Mouse (Mus musculus) liver, embryonic 11.5 days (tissue): ENCODE results near the gene Nat8f5. TPM values are rescaled to one million over a fixed set of nuclear protein-coding genes. Genes with fewer than 3 reads are reported as not detected.
"Not testable (repeated sequence)": the region's sequence is repeated elsewhere in the genome, so short reads cannot be mapped to it uniquely, and the experiment has no call there.

Source experiments
- ATAC-seq: fragments of 200-750 bp; cut with Nextera tagmentation; replicated peaks from 2 replicates; pipeline ENCODE4 v1.8.0; 2017; ENCODE audit warnings: moderate number of reproducible peaks, mild to moderate bottlenecking, moderate TSS enrichment, moderate library complexity; ENCODE audit not compliant: low FRiP score
- DNase-seq: peaks from one replicate; pipeline ENCODE4 v3.0.0-alpha.2; 2017; ENCODE audit warnings: low spot score
- H3K27ac ChIP-seq: fragments of 300-500 bp; sonication (generic); 2 replicates; pipeline ENCODE4 v1.5.1; 2014; ENCODE audit warnings: mild to moderate bottlenecking, low read depth, low read length, control low read depth
- H3K27me3 ChIP-seq: fragments of 300-500 bp; sonication (generic); replicated peaks from 2 replicates; pipeline ENCODE4 v1.6.1; 2014; ENCODE audit warnings: low read length, mixed read lengths; ENCODE audit not compliant: control insufficient read depth, insufficient read depth
- H3K36me3 ChIP-seq: fragments of 300-500 bp; sonication (generic); 2 replicates; pipeline ENCODE4 v1.6.1; 2014; ENCODE audit warnings: mild to moderate bottlenecking, low read length, moderate library complexity, mixed read lengths; ENCODE audit not compliant: control insufficient read depth, insufficient read depth
- H3K4me1 ChIP-seq: fragments of 300-500 bp; sonication (generic); replicated peaks from 2 replicates; pipeline ENCODE4 v1.6.1; 2014; ENCODE audit warnings: low read length, mixed read lengths; ENCODE audit not compliant: control insufficient read depth, insufficient read depth
- H3K4me2 ChIP-seq: fragments of 300-500 bp; sonication (generic); 2 replicates; pipeline ENCODE4 v1.6.1; 2014; ENCODE audit warnings: mild to moderate bottlenecking, control low read depth, moderate library complexity
- H3K4me3 ChIP-seq: fragments of 300-500 bp; sonication (generic); 2 replicates; pipeline ENCODE4 v1.5.1; 2014; ENCODE audit warnings: low read depth, low read length, control low read depth
- H3K9ac ChIP-seq: fragments of 300-500 bp; sonication (generic); 2 replicates; pipeline ENCODE4 v1.6.1; 2014; ENCODE audit warnings: low read depth, low read length, control low read depth
- H3K9me3 ChIP-seq: fragments of 300-500 bp; sonication (generic); 2 replicates; pipeline ENCODE4 v1.6.1; 2016; ENCODE audit warnings: low read length, inconsistent platforms, mixed read lengths; ENCODE audit not compliant: control insufficient read depth
- WGBS: fragments of 180-500 bp; shearing (Covaris S2); extraction: QIAGEN DNeasy Blood & Tissue Kit; methylation state at CpG from one replicate; pipeline ENCODE4 v1.1.7; 2014; 5-methylcytosine and 5-hydroxymethylcytosine counted together
- polyA plus RNA-seq: library from polyadenylated mRNA; unstranded; fragments of >200 nt; fragmentation: Nextera tagmentation; extraction: Ambion mirVana; gene quantifications from 2 replicates; pipeline ENCODE4 v1.2.1, GENCODE M21; 2014

Nat8f5 gene
- polyA plus RNA-seq, 1 experiment from 2014 or later: not detected

DNA sequence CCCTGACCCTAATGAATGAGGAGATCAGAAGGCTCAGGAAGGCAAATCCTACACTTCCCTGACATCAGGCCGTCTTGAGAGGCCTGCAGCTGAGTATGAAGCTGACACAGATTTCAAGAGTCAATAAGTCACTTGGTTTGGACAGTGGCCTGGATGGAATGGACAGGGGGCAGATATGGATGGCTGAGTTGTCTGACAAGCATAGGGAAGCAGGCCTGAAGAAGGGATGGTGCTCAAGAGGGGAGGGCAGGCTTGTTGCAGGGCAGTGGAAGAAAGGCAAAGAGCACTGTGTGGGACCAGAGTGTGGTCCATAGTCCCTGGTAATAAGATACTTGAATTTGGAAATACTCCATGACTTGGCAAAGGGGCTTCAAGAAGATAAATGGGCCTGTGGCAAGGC is 8.7 kb upstream of the Nat8f5 start:
- WGBS: 54% methylated on average over 1 of the region's 1 CpGs
- no peaks in the 10 kb centered on the region for H3K27me3 ChIP-seq

GRCm38 (mm10) chr6:85825886-85826285 is 5.1 kb upstream of the Nat8f5 start:
- Histone ChIP-seq H3K27me3 (no peaks in the 10 kb centered on the region), H3K4me3 (no peak overlapping the region), H3K4me1 (no peaks in the 10 kb centered on the region), H3K36me3 (no peaks in the 10 kb centered on the region), H3K9me3 (no peaks in the 10 kb centered on the region), H3K4me2 (no peak overlapping the region), H3K9ac (no peak overlapping the region), H3K27ac (no peak overlapping the region)
- no peak for ATAC-seq
- no peak for DNase-seq
- 73% methylated on average over 2 of the region's 2 CpGs for WGBS

More for the DNA sequence above, 8.7 kb upstream of the Nat8f5 start:
- ATAC-seq: no peak
- Histone ChIP-seq H3K4me2 (no peak overlapping the region), H3K9ac (no peak overlapping the region), H3K9me3 (no peaks in the 10 kb centered on the region), H3K4me1 (no peaks in the 10 kb centered on the region), H3K36me3 (no peaks in the 10 kb centered on the region), H3K27ac (no peak overlapping the region), H3K4me3 (no peak overlapping the region)
- no peak for DNase-seq

GRCm38 (mm10) chr6:85823382-85824090 is 2.8 kb upstream of the Nat8f5 start:
- WGBS: 92% methylated on average over 1 of the region's 1 CpGs
- Histone ChIP-seq H3K4me3 (no peak overlapping the region), H3K4me1 (no peaks in the 10 kb centered on the region), H3K27me3 (no peaks in the 10 kb centered on the region), H3K9me3 (no peaks in the 10 kb centered on the region), H3K4me2 (no peak overlapping the region), H3K27ac (no peak overlapping the region), H3K9ac (no peak overlapping the region), H3K36me3 (no peaks in the 10 kb centered on the region)
- DNase-seq (no peak), ATAC-seq (no peak)

DNA sequence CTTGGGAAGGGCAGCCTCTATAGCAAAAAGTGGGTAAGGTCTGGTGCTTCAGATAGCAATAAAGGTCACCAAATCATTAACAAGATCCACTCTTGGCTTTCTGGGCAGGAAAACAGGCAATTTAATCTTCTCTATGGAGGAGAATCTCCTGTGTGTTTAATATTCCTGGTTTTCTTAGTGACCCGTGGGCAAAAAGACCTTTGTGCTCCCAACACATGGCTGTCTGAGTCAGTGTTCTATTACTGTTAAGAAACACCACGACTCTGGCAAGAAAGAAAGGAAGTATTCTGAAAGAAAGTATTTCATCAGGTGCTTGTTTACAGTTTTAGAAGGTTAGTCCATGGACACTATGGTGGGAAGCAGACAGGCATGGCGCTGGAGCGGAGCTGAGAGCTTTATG is 1.5 kb upstream of the Nat8f5 start:
- Histone ChIP-seq H3K4me3 (no peak overlapping the region), H3K27me3 (no peaks in the 10 kb centered on the region)
- 85% methylated on average over 4 of the region's 4 CpGs for WGBS

GRCm38 (mm10) chr6:85818338-85818737 is 2.4 kb downstream of the Nat8f5 start:
- H3K36me3 ChIP-seq: no peaks in the 10 kb centered on the region

More for the DNA sequence above, 1.5 kb upstream of the Nat8f5 start:
- no peak overlapping the region for H3K27ac ChIP-seq
- no peak overlapping the region for H3K9ac ChIP-seq
- H3K9me3 ChIP-seq: no peaks in the 10 kb centered on the region
- no peaks in the 10 kb centered on the region for H3K4me1 ChIP-seq
- DNase-seq (no peak), ATAC-seq (no peak)
- H3K36me3 ChIP-seq: no peaks in the 10 kb centered on the region
- no peak overlapping the region for H3K4me2 ChIP-seq

DNA sequence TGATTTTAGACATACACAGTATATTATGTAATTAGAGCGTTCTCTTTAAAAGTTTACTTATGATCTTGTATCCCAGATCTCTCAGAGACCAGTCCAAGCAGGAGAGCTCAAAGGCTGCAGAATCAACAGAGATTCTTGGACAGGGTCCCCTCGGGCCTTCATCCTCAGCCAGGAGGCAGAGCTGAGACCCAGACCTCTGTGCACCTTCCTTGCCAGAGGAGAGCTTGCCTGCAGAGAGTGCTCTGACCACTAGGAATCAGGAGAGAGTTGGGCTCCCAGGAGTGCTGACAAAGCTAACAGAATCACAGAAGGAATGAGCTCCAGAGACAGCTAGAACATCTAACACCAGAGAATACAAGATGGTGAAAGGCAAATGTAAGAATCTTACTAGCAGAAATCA is 7.4 kb downstream of the Nat8f5 start:
- Histone ChIP-seq H3K9me3 (no peaks in the 10 kb centered on the region), H3K9ac (no peak overlapping the region), H3K4me3 (no peak overlapping the region), H3K4me1 (no peaks in the 10 kb centered on the region), H3K27me3 (no peaks in the 10 kb centered on the region), H3K4me2 (no peak overlapping the region), H3K36me3 (no peaks in the 10 kb centered on the region), H3K27ac (no peak overlapping the region)
- DNase-seq (no peak), ATAC-seq (no peak)
- 64% methylated on average over 2 of the region's 2 CpGs for WGBS

More at GRCm38 (mm10) chr6:85818338-85818737, 2.4 kb downstream of the Nat8f5 start:
- Histone ChIP-seq H3K9me3 (no peaks in the 10 kb centered on the region), H3K27ac (no peak overlapping the region), H3K4me3 (no peak overlapping the region), H3K27me3 (no peaks in the 10 kb centered on the region), H3K9ac (no peak overlapping the region), H3K4me1 (no peaks in the 10 kb centered on the region), H3K4me2 (no peak overlapping the region)
- DNase-seq (no peak), ATAC-seq (no peak)
- WGBS: 40% methylated on average over 1 of the region's 1 CpGs

GRCm38 (mm10) chr6:85810942-85811537 is 9.7 kb downstream of the Nat8f5 start:
- 71% methylated on average over 3 of the region's 3 CpGs for WGBS
- H3K4me1 ChIP-seq, H3K27ac ChIP-seq, H3K36me3 ChIP-seq, H3K27me3 ChIP-seq, H3K4me2 ChIP-seq, ATAC-seq, H3K9me3 ChIP-seq, H3K9ac ChIP-seq, DNase-seq, H3K4me3 ChIP-seq: not testable (repeated sequence)

- H3K27ac ChIP-seq, ATAC-seq, H3K4me1 ChIP-seq, H3K4me3 ChIP-seq, H3K27me3 ChIP-seq, H3K36me3 ChIP-seq, H3K4me2 ChIP-seq, DNase-seq, H3K9ac ChIP-seq, H3K9me3 ChIP-seq: not testable (repeated sequence)
- WGBS: 76% methylated on average over 2 of the region's 3 CpGs
Measured at GRCm38 (mm10) chr6:85810514-85810913, 10.3 kb downstream of the Nat8f5 start.

DNA sequence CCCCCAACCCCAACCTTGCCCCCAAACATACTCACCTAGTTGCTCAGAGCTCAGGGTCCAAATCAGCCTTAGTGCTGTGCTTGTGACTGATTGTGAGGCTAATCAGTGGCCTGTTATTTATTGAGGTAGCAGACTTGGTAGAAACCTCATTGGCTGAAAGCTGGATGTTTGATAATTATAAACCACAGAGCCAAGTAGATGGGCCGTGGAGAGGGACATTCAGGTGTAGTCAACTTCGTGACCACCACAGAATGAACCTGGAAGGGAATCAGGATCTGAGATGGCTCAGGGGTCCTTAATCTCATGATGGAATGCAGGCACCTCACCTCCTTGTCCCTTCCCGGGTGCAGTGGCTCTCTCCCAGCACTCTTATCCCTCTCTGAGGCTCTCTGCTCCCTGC is 11.0 kb downstream of the Nat8f5 start:
- H3K27ac ChIP-seq, DNase-seq, H3K36me3 ChIP-seq, H3K9me3 ChIP-seq, ATAC-seq, H3K4me2 ChIP-seq, H3K4me1 ChIP-seq, H3K9ac ChIP-seq, H3K27me3 ChIP-seq, H3K4me3 ChIP-seq: not testable (repeated sequence)
- WGBS: 62% methylated on average over 2 of the region's 3 CpGs
